Mouse (Mus musculus) left cerebral cortex, postnatal 10 days (tissue): Measurements from ENCODE around the gene Dnah2. TPM values are rescaled to one million over a fixed set of nuclear protein-coding genes. Genes with fewer than 3 reads are reported as not detected.
A peak's percentile ranks its signal among the peaks of the same experiment; 100 is the strongest.

Experiments
- DNase-seq, 2 experiments: peaks; one replicate each; pipeline ENCODE4 v3.0.0; 2021 to 2022; ENCODE audit warnings: low spot score in 2 of 2, mixed read lengths in 1 of 2; ENCODE audit errors: extremely low spot score in 1 of 2
- intact Hi-C: fragments of 180-260 bp; cut with DNase I; formaldehyde crosslinking; loops from one replicate; pipeline ENCODE4 v1.15.1; 2025
- total RNA-seq, 2 experiments: library from RNA; stranded (reverse); gene quantifications; 2 replicates each; pipeline ENCODE4 v1.2.3; 2021

Gene Dnah2
- total RNA-seq, 2 experiments from 2014 or later: 4.2 to 5.7 TPM

- DNase-seq: peak in 1 of 2 experiments; percentile 43
- intact Hi-C loops: loop anchor here (5.0 kb wide), 1 partner anchor 77 kb away; no protein-coding TSS in a partner anchor
Observed at GRCm38 (mm10) chr11:69503863-69504280, 45.0 kb downstream of the Dnah2 start.

GRCm38 (mm10) chr11:69501555-69501954, 47.4 kb downstream of the Dnah2 start:
- DNase-seq: no peak
- intact Hi-C loops: loop anchor here (5.0 kb wide), 1 partner anchor 74 kb away; no protein-coding TSS in a partner anchor

- peak; percentile 20 to 35 for DNase-seq
- intact Hi-C loops: no loop called here
Observed at GRCm38 (mm10) chr11:69499140-69499539, 49.8 kb downstream of the Dnah2 start.

GRCm38 (mm10) chr11:69491711-69492110, 57.2 kb downstream of the Dnah2 start:
- intact Hi-C loops: no loop called here

GRCm38 (mm10) chr11:69490898-69491297, 58.0 kb downstream of the Dnah2 start:
- intact Hi-C loops: no loop called here
- no peak for DNase-seq

More at GRCm38 (mm10) chr11:69491711-69492110, 57.2 kb downstream of the Dnah2 start:
- DNase-seq: peak in 1 of 2 experiments; percentile 9

GRCm38 (mm10) chr11:69487474-69487873, 61.4 kb downstream of the Dnah2 start:
- DNase-seq: no peak
- intact Hi-C loops: no loop called here

- intact Hi-C loops: no loop called here
- no peak for DNase-seq
Observed at GRCm38 (mm10) chr11:69477645-69478044, 71.3 kb downstream of the Dnah2 start.

- intact Hi-C loops: no loop called here
- no peak for DNase-seq
Observed at GRCm38 (mm10) chr11:69476802-69477201, 72.1 kb downstream of the Dnah2 start.

GRCm38 (mm10) chr11:69474737-69475136, 74.2 kb downstream of the Dnah2 start:
- intact Hi-C loops: no loop called here
- DNase-seq: no peak

- no peak for DNase-seq
- intact Hi-C loops: no loop called here
Observed at GRCm38 (mm10) chr11:69472687-69473086, 76.2 kb downstream of the Dnah2 start.

GRCm38 (mm10) chr11:69471491-69471890, 77.4 kb downstream of the Dnah2 start:
- intact Hi-C loops: no loop called here
- no peak for DNase-seq

- no peak for DNase-seq
- intact Hi-C loops: no loop called here
Observed at GRCm38 (mm10) chr11:69469301-69469700, 79.6 kb downstream of the Dnah2 start.

GRCm38 (mm10) chr11:69463996-69464395, 84.9 kb downstream of the Dnah2 start:
- DNase-seq: no peak
- intact Hi-C loops: no loop called here

- no peak for DNase-seq
- intact Hi-C loops: no loop called here
Observed at GRCm38 (mm10) chr11:69461568-69461967, 87.3 kb downstream of the Dnah2 start.

- intact Hi-C loops: no loop called here
- no peak for DNase-seq
Observed at GRCm38 (mm10) chr11:69459883-69460282, 89.0 kb downstream of the Dnah2 start.

GRCm38 (mm10) chr11:69457006-69457579, 91.8 kb downstream of the Dnah2 start:
- DNase-seq: peak in 1 of 2 experiments; percentile 64
- intact Hi-C loops: no loop called here

- peak in 1 of 2 experiments; percentile 70 for DNase-seq
- intact Hi-C loops: no loop called here
Observed at GRCm38 (mm10) chr11:69452114-69452867, 96.6 kb downstream of the Dnah2 start.

- no peak for DNase-seq
- intact Hi-C loops: no loop called here
Observed at GRCm38 (mm10) chr11:69447299-69447698, 101.6 kb downstream of the Dnah2 start.

GRCm38 (mm10) chr11:69443328-69443727, 105.6 kb downstream of the Dnah2 start:
- intact Hi-C loops: loop anchor here (5.0 kb wide), 1 partner anchor 69 kb away; no protein-coding TSS in a partner anchor
- DNase-seq: peak in 1 of 2 experiments; percentile 68

GRCm38 (mm10) chr11:69437291-69437690, 111.6 kb downstream of the Dnah2 start:
- DNase-seq: no peak
- intact Hi-C loops: no loop called here
